Mouse (Mus musculus) heart, postnatal 25 days (tissue): ENCODE data around the gene Arpp21. TPM values are rescaled to one million over a fixed set of nuclear protein-coding genes. Genes with fewer than 3 reads are reported as not detected.

Source experiments
- DNase-seq: peaks from one replicate; pipeline ENCODE4 v3.0.0; 2022; ENCODE audit warnings: low spot score
- intact Hi-C: fragments of 180-260 bp; cut with DNase I; formaldehyde crosslinking; loops from one replicate; pipeline ENCODE4 v1.15.1; 2025
- total RNA-seq, 2 experiments: library from RNA; stranded (reverse); gene quantifications; 2 replicates each; pipeline ENCODE4 v1.2.3; 2021

The Arpp21 gene
- total RNA-seq, 2 experiments from 2014 or later = 1.6 to 2.1 TPM

GRCm38 (mm10) chr9:112186336-112187305 is 49.1 kb downstream of the Arpp21 start:
- DNase-seq = no peak
- intact Hi-C loops = no loop called here

GRCm38 (mm10) chr9:112185746-112186145 is 50.0 kb downstream of the Arpp21 start:
- DNase-seq = no peak
- intact Hi-C loops = no loop called here

DNA sequence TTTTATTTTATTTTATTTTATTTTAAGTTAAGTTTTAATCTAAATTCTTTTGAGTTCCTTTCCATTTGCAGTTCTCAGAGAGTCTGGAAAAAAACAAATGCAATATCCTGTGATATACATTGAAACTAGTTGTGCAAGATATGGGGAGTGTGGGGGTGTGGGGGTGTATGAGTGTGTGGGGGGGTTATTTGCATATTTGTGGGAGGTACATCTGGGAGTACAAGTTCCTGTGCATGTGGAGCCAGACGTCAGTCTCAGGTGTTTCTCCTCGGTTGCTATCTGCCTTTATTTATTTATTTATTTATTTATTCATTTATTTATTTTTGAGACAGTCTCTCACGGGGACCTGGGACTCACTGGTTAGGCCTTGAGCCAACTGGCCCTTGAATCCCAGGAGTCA is 53.0 kb downstream of the Arpp21 start:
- DNase-seq = no peak
- intact Hi-C loops = no loop called here

- DNase-seq = no peak
- intact Hi-C loops = no loop called here
Observed at GRCm38 (mm10) chr9:112180006-112180405, 55.7 kb downstream of the Arpp21 start.

DNA sequence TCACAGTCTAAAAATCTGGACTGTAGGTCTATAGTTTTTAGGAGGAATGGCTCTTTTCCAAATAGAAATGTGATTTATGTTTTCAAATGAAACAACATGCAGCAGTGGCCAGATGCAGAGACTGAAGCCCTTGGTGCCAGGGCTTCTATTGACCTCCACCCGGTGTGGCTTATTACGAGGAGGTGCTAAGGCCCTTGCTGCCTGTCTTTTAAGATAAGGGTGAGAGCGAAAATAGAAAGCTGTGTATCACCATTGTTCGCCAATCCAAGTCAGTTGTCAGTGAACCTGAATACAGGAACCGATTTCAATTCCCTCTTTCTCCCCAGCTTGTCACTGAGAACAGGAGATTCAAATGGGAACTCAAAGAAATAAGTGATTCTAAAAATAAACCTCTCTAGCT is 57.3 kb downstream of the Arpp21 start:
- DNase-seq = no peak
- intact Hi-C loops = no loop called here

- DNase-seq = no peak
- intact Hi-C loops = no loop called here
Observed at GRCm38 (mm10) chr9:112177569-112177968, 58.2 kb downstream of the Arpp21 start.

DNA sequence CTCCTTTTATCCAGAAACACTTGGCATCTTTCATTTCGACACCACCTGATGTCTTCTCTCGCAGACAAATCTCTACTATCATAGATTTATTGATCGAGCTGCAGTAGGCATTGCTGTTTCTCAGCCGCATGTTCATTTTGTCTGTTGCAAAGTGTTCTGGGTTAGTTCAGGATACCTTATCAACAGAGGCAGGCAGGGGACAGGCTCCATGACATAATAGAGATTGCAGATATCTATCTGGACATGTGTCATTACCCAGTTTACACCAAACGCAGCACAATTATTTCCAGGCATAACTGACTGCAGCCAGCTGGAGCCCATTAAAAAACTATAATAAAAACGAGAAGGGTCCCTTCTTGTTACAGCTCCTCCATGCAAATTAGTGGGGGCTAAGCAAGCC is 59.4 kb downstream of the Arpp21 start:
- intact Hi-C loops = no loop called here
- no peak for DNase-seq

DNA sequence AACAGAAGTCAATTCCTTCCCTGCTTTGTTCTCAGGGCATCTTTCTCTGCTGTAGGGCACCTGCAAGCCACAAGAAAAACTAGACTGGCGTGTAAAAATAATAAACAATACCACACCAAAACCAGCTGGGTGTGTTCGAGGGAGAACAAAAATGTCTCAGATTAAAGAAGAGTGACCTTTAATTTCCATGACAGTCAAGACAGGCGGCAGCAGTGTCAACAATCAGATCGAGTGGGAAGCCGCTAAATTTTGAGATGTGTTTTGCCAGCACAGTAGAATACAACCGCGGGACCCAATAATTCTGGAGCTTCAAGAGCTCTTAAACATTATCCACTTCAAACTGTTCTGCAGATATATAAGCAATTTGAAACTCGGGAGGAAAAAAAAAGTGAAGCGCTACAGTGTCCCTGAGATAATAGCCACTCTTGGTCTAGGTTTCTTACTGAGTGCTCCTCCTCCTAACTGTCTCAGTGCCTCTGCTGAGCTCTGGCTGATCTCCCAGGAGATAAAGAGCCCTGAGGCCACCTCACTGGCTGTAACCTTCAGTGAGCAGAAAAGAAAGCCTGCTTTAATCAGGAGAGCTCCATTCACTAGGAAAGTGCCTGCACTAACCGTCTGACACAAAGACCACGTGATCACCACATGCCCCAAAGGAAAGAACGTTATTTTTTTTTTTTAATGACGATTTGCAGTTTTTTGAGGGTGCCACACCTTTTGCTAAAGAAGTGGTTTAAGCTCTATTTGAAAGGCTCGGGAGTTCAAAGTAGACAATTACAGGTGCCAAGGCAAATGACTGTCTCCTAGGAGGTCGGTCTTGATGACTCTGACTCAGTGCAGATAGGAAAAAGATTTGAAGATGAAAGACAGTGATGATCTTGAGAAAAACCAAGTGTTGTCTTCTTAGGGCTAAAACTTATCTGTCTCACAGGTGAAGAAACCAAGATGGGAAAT is 61.1 kb downstream of the Arpp21 start:
- intact Hi-C loops = no loop called here
- no peak for DNase-seq

- intact Hi-C loops = no loop called here
Observed at GRCm38 (mm10) chr9:112173778-112174177, 62.0 kb downstream of the Arpp21 start.

GRCm38 (mm10) chr9:112164677-112165076 is 71.1 kb downstream of the Arpp21 start:
- intact Hi-C loops = no loop called here
- DNase-seq = no peak

More at GRCm38 (mm10) chr9:112173778-112174177, 62.0 kb downstream of the Arpp21 start:
- DNase-seq = no peak

GRCm38 (mm10) chr9:112160981-112161380 is 74.8 kb downstream of the Arpp21 start:
- DNase-seq = no peak
- intact Hi-C loops = no loop called here

DNA sequence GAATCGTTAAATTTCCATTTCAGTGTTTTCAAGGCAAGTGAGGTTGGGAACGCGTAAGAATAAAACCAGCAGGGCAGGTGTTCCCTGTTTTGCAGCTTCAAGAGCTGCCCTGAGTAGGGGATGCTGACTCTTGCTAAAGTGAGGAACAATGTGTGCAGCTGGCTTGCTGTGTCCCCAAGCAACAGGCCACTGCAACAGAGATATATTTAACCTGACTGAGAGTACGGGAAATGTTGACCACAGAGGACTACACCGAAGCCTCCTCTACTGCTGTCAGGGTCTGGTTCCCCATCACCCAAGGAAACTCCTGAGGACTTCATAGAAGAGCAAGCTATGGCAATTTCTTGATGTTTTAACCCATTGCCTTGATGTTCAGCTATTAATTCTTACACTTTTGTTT is 81.8 kb downstream of the Arpp21 start:
- no peak for DNase-seq
- intact Hi-C loops = no loop called here

GRCm38 (mm10) chr9:112152762-112153161 is 83.0 kb downstream of the Arpp21 start:
- no peak for DNase-seq
- intact Hi-C loops = no loop called here

DNA sequence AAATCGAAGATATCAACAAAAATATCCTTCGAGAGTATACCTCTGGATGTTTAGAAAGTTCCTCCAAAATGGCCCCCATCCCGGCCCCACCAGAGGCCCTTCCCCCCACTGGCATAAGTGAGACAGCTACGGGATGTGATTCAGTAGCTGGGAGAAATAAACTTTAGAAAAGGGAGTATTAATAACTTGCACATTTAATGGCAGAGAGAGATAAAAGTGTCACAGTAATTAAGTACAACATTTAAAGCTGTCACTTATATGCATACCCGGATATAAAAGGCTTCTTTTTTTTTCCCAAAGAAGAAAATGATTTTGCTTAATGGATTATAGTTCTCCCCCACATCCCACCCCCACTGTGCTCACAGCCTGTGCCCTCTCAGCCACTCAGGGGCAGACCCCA is 84.6 kb downstream of the Arpp21 start:
- intact Hi-C loops = no loop called here
- DNase-seq = no peak

DNA sequence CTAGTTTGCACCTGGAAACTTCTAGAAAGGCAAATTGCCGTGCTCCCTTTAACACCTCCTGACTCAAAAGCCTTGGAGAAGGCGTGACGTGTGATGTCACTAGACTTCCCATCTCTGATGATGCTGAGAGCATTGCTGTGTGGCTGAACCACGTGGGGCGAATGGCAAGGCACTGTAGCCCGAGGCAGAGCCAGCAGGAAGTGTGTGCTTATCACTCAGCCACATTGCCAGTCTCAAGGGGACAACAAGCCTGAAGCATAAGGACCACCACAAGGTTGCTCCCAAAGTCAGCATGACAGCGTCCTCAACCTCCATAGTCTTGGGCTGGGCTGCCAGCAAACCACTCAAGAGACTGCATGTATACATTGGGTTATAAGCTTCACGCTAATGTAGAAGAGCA is 95.1 kb downstream of the Arpp21 start:
- DNase-seq = no peak
- intact Hi-C loops = no loop called here

DNA sequence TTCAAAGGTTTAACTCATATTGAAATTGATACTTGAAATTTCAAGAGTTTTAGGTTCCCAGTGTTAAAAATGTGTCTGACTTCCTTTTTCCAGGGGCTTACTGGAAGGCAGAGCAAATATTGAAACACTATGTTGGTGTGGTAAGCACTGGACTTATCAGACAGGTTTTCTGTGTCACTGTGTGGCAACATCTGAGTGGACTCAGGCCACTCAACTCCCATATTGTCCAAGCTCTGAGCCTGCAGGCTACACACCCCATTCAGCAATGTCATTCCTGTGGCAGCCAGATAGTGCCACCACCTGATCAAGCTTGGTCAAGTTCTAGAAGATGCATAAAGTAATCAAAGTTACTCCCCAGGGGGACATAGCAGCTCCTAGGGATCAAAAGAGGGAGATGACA is 97.9 kb downstream of the Arpp21 start:
- intact Hi-C loops = no loop called here
- DNase-seq = no peak

- intact Hi-C loops = no loop called here
- no peak for DNase-seq
Observed at GRCm38 (mm10) chr9:112130812-112131211, 104.9 kb downstream of the Arpp21 start.

DNA sequence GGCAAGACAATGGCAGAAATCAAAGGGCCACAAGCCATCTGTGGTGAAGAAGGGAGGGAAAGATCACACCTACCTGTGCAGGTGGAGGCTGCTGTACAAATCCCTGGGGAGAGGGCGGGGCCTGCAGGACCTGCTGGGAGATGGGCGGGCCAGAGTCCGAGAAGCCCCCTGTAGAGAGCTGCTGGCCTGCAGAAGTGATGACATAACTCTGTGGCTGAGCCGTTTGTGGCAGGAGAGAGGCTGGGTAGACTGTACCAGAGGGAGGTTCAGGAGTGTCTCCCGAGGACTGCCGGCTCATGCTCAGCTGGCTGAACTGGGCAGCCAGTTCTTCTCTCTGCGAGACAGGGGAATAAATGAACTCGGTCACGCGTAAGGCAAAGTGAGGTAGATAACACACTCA is 111.1 kb downstream of the Arpp21 start:
- intact Hi-C loops = no loop called here
- no peak for DNase-seq

GRCm38 (mm10) chr9:112124184-112124583 is 111.6 kb downstream of the Arpp21 start:
- intact Hi-C loops = no loop called here
- DNase-seq = no peak

- DNase-seq = no peak
- intact Hi-C loops = no loop called here
Observed at GRCm38 (mm10) chr9:112123421-112123828, 112.3 kb downstream of the Arpp21 start.

GRCm38 (mm10) chr9:112119535-112119934 is 116.2 kb downstream of the Arpp21 start:
- intact Hi-C loops = no loop called here
- DNase-seq = no peak
